Mouse (Mus musculus) liver, embryonic 11.5 days (tissue): ENCODE results near the gene Toe1. TPM values are rescaled to one million over a fixed set of nuclear protein-coding genes. Genes with fewer than 3 reads are reported as not detected.
"Not testable (repeated sequence)": the region's sequence is repeated elsewhere in the genome, so short reads cannot be mapped to it uniquely, and the experiment has no call there.

Experiments
- ATAC-seq: fragments of 200-750 bp; cut with Nextera tagmentation; replicated peaks from 2 replicates; pipeline ENCODE4 v1.8.0; 2017; ENCODE audit warnings: moderate number of reproducible peaks, mild to moderate bottlenecking, moderate TSS enrichment, moderate library complexity; ENCODE audit not compliant: low FRiP score
- DNase-seq: peaks from one replicate; pipeline ENCODE4 v3.0.0-alpha.2; 2017; ENCODE audit warnings: low spot score
- H3K27ac ChIP-seq: fragments of 300-500 bp; sonication (generic); 2 replicates; pipeline ENCODE4 v1.5.1; 2014; ENCODE audit warnings: mild to moderate bottlenecking, low read depth, low read length, control low read depth
- H3K27me3 ChIP-seq: fragments of 300-500 bp; sonication (generic); replicated peaks from 2 replicates; pipeline ENCODE4 v1.6.1; 2014; ENCODE audit warnings: low read length, mixed read lengths; ENCODE audit not compliant: control insufficient read depth, insufficient read depth
- H3K36me3 ChIP-seq: fragments of 300-500 bp; sonication (generic); 2 replicates; pipeline ENCODE4 v1.6.1; 2014; ENCODE audit warnings: mild to moderate bottlenecking, low read length, moderate library complexity, mixed read lengths; ENCODE audit not compliant: control insufficient read depth, insufficient read depth
- H3K4me1 ChIP-seq: fragments of 300-500 bp; sonication (generic); replicated peaks from 2 replicates; pipeline ENCODE4 v1.6.1; 2014; ENCODE audit warnings: low read length, mixed read lengths; ENCODE audit not compliant: control insufficient read depth, insufficient read depth
- H3K4me2 ChIP-seq: fragments of 300-500 bp; sonication (generic); 2 replicates; pipeline ENCODE4 v1.6.1; 2014; ENCODE audit warnings: mild to moderate bottlenecking, control low read depth, moderate library complexity
- H3K4me3 ChIP-seq: fragments of 300-500 bp; sonication (generic); 2 replicates; pipeline ENCODE4 v1.5.1; 2014; ENCODE audit warnings: low read depth, low read length, control low read depth
- H3K9ac ChIP-seq: fragments of 300-500 bp; sonication (generic); 2 replicates; pipeline ENCODE4 v1.6.1; 2014; ENCODE audit warnings: low read depth, low read length, control low read depth
- H3K9me3 ChIP-seq: fragments of 300-500 bp; sonication (generic); 2 replicates; pipeline ENCODE4 v1.6.1; 2016; ENCODE audit warnings: low read length, inconsistent platforms, mixed read lengths; ENCODE audit not compliant: control insufficient read depth
- WGBS: fragments of 180-500 bp; shearing (Covaris S2); extraction: QIAGEN DNeasy Blood & Tissue Kit; methylation state at CpG from one replicate; pipeline ENCODE4 v1.1.7; 2014; 5-methylcytosine and 5-hydroxymethylcytosine counted together
- polyA plus RNA-seq: library from polyadenylated mRNA; unstranded; fragments of >200 nt; fragmentation: Nextera tagmentation; extraction: Ambion mirVana; gene quantifications from 2 replicates; pipeline ENCODE4 v1.2.1, GENCODE M21; 2014

Toe1 gene
- polyA plus RNA-seq = 33.0 and 34.2 TPM in 2 replicates

DNA sequence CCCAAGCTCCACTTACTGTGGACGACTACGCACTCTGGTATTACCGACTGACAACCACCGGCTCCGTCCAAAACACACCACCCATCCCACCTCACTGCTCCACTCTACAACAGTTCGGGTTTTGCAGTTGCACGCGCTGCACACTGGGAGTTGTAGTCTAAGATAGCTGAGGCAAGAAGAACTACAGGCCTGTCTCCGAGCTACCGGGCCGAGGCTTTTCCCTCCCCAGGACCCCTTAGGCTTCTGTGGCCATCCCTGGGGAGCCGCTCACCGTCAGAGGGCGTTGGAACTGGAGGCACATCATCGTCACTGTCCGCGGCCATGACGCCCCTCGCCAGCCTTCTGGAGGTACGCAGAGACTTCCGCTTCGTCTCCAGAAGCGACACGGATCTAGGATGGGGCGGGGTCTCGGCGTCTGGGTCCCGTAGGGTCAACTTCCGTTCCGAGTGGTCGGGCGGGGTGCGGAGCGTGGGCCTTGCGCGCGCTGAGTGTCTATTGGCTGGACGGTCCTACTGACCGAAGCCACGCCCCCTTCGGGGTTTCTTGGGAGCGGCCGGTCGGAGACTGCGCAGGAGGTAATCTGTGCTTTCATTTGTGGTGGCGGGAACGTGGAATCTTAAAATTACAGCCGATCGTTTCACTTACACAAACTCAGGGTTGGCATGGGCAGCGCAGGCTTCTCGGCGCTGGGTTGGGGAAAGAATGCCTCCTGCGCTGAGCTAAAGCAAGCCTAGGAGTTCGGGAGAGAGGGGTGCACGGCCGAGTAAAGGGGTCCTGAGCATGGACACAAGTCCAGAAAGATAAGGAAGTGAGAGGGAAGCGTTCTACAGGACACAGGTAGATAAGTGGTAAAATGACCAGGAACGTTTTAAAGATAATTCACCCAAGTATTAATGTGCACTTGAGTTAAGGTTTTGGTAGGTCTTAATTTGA lies at the start of gene Toe1, which contains the start of gene Mutyh:
Gene Toe1 (minus strand): TSS at position 444 of the 933 bp plus-strand sequence.
Gene Mutyh (plus strand): TSS at position 527 of the 933 bp plus-strand sequence.
- no peaks in the 10 kb centered on the region for H3K27me3 ChIP-seq
- H3K27ac ChIP-seq = peak within 1 kb of the TSS; percentile 91

DNA sequence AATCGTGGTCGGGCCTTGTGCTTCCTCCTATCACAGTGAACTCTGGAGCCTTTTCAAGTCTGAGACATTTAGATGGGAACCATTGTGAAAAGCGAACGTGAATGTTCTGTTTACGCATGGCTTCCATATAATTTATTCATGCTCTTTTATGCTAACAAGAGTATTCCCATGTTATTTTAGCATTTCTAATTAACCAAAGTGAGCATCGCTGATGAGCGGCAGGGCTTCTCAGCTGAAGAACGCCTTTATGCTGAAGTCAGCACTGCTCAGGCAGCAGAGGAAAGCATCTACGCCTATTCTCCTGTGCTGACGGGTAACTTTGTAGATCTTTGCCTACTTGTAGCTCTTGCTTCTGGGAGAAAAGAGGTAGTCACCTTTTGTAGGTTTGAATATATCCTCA lies 49.8 kb upstream of the Toe1 start:
- Histone ChIP-seq H3K27ac (no peak overlapping the region), H3K9me3 (no peaks in the 10 kb centered on the region), H3K36me3 (no peaks in the 10 kb centered on the region), H3K4me1 (no peaks in the 10 kb centered on the region), H3K4me3 (no peak overlapping the region), H3K27me3 (peaks cover 7% of the 10 kb centered on the region; the same call in 1 of the 2 replicates), H3K9ac (no peak overlapping the region), H3K4me2 (no peak overlapping the region)
- no peak for DNase-seq
- WGBS = 88% methylated on average over 10 of the region's 10 CpGs
- ATAC-seq = no peak

More for the DNA sequence above, at the start of gene Toe1, which contains the start of gene Mutyh:
- H3K36me3 ChIP-seq = peaks cover 17% of the 10 kb centered on the region; the same call in 1 of the 2 replicates
- H3K4me2 ChIP-seq = peak within 1 kb of the TSS; percentile 89
- under 1% methylated on average over 58 of the region's 58 CpGs for WGBS
- ATAC-seq (peak; percentile 97), DNase-seq (peak; percentile 98)
- no peaks in the 10 kb centered on the region for H3K9me3 ChIP-seq
- peak within 1 kb of the TSS; percentile 89 for H3K9ac ChIP-seq
- peaks cover 3% of the 10 kb centered on the region for H3K4me1 ChIP-seq
- peak within 1 kb of the TSS; percentile 80 for H3K4me3 ChIP-seq

DNA sequence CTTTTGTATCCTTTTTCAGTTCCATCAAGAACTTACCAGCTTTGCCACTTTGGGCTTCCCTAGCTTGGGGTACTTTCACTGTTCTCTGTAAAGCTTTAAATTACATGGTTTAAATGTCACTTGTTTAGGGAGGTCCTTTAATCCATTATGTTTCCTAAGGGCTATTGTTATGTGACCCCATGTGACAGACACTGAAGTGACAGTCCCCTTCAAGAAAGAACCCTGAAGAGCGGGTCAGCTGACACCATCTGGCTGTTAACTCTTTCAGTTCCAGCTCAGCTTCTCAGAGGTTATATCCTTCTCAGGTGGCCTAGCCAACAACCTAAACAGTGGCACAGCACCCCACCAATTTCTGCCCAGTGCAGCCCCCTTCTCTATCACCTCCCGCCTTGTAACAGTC lies 46.8 kb upstream of the Toe1 start:
- 24% methylated on average over 2 of the region's 2 CpGs for WGBS
- Histone ChIP-seq H3K9me3 (no peaks in the 10 kb centered on the region), H3K4me1 (no peaks in the 10 kb centered on the region), H3K9ac (no peak overlapping the region), H3K27me3 (no peaks in the 10 kb centered on the region; the same call in 1 of the 2 replicates), H3K4me3 (no peak overlapping the region), H3K36me3 (no peaks in the 10 kb centered on the region), H3K4me2 (no peak overlapping the region), H3K27ac (no peak overlapping the region)
- DNase-seq = no peak
- ATAC-seq = no peak

DNA sequence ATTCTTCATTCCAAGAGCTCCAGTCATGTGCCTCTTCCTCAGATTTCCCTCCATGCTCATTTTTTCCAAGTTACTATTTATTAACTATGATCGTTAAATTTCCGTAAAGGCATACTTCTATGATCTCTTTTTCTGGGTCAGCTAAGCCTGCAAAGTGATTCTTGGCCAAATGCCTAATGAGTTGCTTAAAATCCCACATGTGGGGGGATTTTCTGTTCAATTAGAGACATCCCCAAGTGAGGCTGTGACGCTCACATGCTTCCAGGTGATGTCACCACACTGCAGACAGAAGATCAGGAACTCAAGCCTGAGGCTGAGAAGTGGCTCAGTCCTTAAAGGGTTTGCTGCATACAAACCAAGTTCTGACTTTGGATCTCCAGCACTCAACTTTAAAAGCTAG lies 42.5 kb upstream of the Toe1 start:
- no peak overlapping the region for H3K9ac ChIP-seq
- H3K27ac ChIP-seq = no peak overlapping the region
- H3K36me3 ChIP-seq = no peaks in the 10 kb centered on the region
- ATAC-seq (no peak), DNase-seq (no peak)
- no peak overlapping the region for H3K4me3 ChIP-seq
- WGBS = 78% methylated on average over 3 of the region's 3 CpGs
- H3K4me2 ChIP-seq = no peak overlapping the region
- no peaks in the 10 kb centered on the region for H3K4me1 ChIP-seq
- no peaks in the 10 kb centered on the region for H3K9me3 ChIP-seq
- H3K27me3 ChIP-seq = no peaks in the 10 kb centered on the region; the same call in 1 of the 2 replicates

DNA sequence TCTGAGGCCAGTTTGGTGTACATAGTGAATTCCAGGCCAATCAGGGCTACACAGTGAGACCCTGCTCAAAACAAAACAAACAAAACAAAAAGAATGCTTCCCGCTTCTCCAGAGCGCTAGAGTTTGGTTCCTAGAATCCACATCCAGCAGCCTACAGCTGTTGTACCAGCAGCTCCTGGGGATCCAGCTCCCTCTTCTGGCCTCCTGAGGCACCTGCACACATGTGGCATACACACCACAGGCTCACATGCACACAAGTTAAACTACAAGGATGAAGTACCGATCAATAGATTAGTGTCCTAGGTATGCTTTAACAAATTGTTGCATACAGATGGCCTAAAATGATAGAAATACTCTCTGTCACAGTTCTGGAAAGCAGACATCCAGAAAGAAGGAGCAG lies 36.9 kb upstream of the Toe1 start:
- H3K4me2 ChIP-seq = no peak overlapping the region
- H3K9me3 ChIP-seq = 0 out of 2 replicates have a peak, but pooled peaks cover 2% of the 10 kb centered on the region
- ATAC-seq (no peak), DNase-seq (no peak)
- H3K4me3 ChIP-seq = no peak overlapping the region
- no peak overlapping the region for H3K27ac ChIP-seq
- no peaks in the 10 kb centered on the region for H3K4me1 ChIP-seq
- no peaks in the 10 kb centered on the region for H3K36me3 ChIP-seq
- H3K9ac ChIP-seq = no peak overlapping the region
- 92% methylated on average over 3 of the region's 3 CpGs for WGBS
- H3K27me3 ChIP-seq = peaks cover 17% of the 10 kb centered on the region

DNA sequence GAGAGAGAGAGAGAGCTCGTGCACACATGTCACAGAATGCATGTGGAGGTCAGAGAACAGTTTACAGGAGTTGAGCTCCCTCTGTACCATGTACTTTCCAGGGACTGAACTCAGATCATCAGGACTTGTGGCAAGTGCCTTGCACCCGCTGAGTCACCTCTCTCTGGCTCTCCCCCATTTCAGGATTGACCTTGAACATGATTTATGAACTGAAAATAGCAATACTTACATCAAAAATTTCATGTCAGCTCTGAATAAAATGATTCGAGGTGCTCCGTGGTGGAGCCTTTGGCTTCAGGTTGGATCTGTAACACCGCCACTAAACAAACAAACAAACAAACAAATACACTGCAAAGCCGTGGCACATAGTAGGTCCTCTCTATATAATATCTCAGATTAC lies 33.4 kb upstream of the Toe1 start:
- Histone ChIP-seq H3K4me3 (no peak overlapping the region), H3K4me1 (no peaks in the 10 kb centered on the region), H3K36me3 (no peaks in the 10 kb centered on the region), H3K9me3 (0 out of 2 replicates have a peak, but pooled peaks cover 2% of the 10 kb centered on the region), H3K27me3 (peaks cover 23% of the 10 kb centered on the region), H3K27ac (no peak overlapping the region), H3K9ac (no peak overlapping the region), H3K4me2 (no peak overlapping the region)
- DNase-seq (no peak), ATAC-seq (no peak)
- WGBS = 74% methylated on average over 6 of the region's 6 CpGs

DNA sequence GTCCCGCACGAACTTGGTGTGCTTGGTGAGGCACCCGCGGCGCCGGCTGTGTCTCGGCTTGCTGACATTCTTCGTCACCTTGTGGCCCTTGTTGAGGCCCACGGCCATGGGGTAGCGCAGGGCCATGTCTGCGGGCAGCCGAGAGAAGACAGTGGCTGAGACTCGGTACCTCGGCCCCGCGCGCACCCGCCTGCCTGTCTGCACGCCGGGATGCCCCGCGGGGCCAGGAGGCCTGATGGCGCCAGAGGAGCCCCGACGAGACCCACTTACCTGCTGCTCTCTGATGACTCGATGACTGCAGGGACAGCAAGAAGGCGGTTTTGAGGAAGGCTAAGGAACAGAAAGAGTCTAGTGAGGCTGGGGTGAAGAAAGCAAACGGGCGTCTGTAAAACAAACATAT lies 32.7 kb upstream of the Toe1 start:
- not testable (repeated sequence) for H3K27ac ChIP-seq, H3K4me1 ChIP-seq, H3K9me3 ChIP-seq, H3K4me2 ChIP-seq, DNase-seq, H3K9ac ChIP-seq, H3K4me3 ChIP-seq, H3K36me3 ChIP-seq, ATAC-seq
- 14% methylated on average over 20 of the region's 29 CpGs for WGBS
- H3K27me3 ChIP-seq = peaks cover 23% of the 10 kb centered on the region

DNA sequence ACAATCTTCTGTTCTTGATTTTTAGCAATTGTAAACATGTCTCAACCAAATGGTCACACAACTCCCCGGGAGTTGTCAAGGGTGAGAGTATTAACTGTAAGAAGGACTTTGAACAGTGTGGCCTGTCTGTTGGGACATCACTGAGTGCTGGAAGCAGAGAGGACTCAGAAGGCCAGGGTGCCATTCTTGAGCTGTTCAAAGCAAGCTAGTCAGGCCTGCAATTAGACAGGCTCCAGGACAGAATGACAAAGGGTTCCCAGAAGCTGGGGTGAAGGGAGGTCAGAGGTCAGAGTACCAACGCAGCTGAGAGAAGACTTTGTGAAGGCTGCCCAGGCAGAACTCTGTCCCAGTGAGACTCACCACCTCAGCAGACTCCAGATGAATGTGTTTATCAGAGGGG lies 31.6 kb upstream of the Toe1 start:
- DNase-seq = no peak
- H3K9ac ChIP-seq = no peak overlapping the region
- H3K27ac ChIP-seq = no peak overlapping the region
- H3K36me3 ChIP-seq = no peaks in the 10 kb centered on the region
- no peak for ATAC-seq
- no peaks in the 10 kb centered on the region for H3K9me3 ChIP-seq
- H3K4me2 ChIP-seq = no peak overlapping the region
- 41% methylated on average over 2 of the region's 2 CpGs for WGBS
- H3K4me1 ChIP-seq = no peaks in the 10 kb centered on the region
- H3K27me3 ChIP-seq = peaks cover 23% of the 10 kb centered on the region
- H3K4me3 ChIP-seq = no peak overlapping the region

DNA sequence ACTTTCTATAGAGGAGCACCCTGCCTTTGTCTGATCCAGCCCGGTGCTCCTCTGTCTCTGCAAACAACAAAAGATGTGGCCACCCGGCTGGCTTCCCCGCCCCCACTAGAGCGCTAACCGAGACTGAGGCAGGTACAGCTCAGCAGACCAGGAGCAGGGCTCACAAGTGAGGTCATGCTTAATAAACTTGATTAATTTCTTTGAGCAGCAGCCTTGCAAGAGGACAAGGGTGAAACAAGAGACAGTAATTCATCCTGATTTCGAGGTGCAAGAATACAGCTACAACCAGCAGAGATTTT lies 22.6 kb upstream of the Toe1 start:
- no peak overlapping the region for H3K4me2 ChIP-seq
- ATAC-seq = no peak
- H3K36me3 ChIP-seq = no peaks in the 10 kb centered on the region
- whole genome bisulfite sequencing = 48% methylated on average over 6 of the region's 6 CpGs
- no peaks in the 10 kb centered on the region for H3K27me3 ChIP-seq
- H3K4me3 ChIP-seq = no peak overlapping the region
- no peaks in the 10 kb centered on the region for H3K4me1 ChIP-seq
- H3K9me3 ChIP-seq = no peaks in the 10 kb centered on the region
- no peak overlapping the region for H3K27ac ChIP-seq
- no peak overlapping the region for H3K9ac ChIP-seq
- no peak for DNase-seq
